Mouse (Mus musculus) neural tube, embryonic 11.5 days (tissue): ENCODE results near the gene Wwp2. TPM values are rescaled to one million over a fixed set of nuclear protein-coding genes. Genes with fewer than 3 reads are reported as not detected.

Experiments
- ATAC-seq: fragments of 200-750 bp; cut with Nextera tagmentation; 2 replicates; pipeline ENCODE4 v1.8.0; 2017; ENCODE audit warnings: moderate number of reproducible peaks, mild to moderate bottlenecking, moderate TSS enrichment, moderate library complexity; ENCODE audit not compliant: insufficient read depth, low FRiP score, low TSS enrichment
- DNase-seq: peaks from one replicate; pipeline ENCODE4 v3.0.0-alpha.2; 2015; ENCODE audit warnings: low spot score
- H3K27ac ChIP-seq: fragments of 300-500 bp; sonication (generic); 2 replicates; pipeline ENCODE4 v1.5.1; 2014; ENCODE audit warnings: low read depth, mild to moderate bottlenecking, low read length
- H3K27me3 ChIP-seq: fragments of 300-500 bp; sonication (generic); 2 replicates; pipeline ENCODE4 v1.6.1; 2014; ENCODE audit warnings: mild to moderate bottlenecking, low read length, mixed read lengths; ENCODE audit not compliant: control insufficient read depth, insufficient read depth
- H3K36me3 ChIP-seq: fragments of 300-500 bp; sonication (generic); 2 replicates; pipeline ENCODE4 v1.6.1; 2014; ENCODE audit warnings: mild to moderate bottlenecking, low read length, moderate library complexity, mixed read lengths; ENCODE audit not compliant: control insufficient read depth, insufficient read depth
- H3K4me1 ChIP-seq: fragments of 300-500 bp; sonication (generic); 2 replicates; pipeline ENCODE4 v1.6.1; 2014; ENCODE audit warnings: low read length, mixed read lengths; ENCODE audit not compliant: control insufficient read depth, insufficient read depth
- H3K4me2 ChIP-seq: fragments of 300-500 bp; sonication (generic); 2 replicates; pipeline ENCODE4 v1.6.1; 2014; ENCODE audit warnings: low read depth, mild to moderate bottlenecking, moderate library complexity
- H3K4me3 ChIP-seq: fragments of 300-500 bp; sonication (generic); 2 replicates; pipeline ENCODE4 v1.5.1; 2014; ENCODE audit warnings: low read depth, low read length
- H3K9ac ChIP-seq: fragments of 300-500 bp; sonication (generic); 2 replicates; pipeline ENCODE4 v1.6.1; 2014; ENCODE audit warnings: mild to moderate bottlenecking, low read length
- H3K9me3 ChIP-seq: fragments of 300-500 bp; sonication (generic); 2 replicates; pipeline ENCODE4 v1.6.1; 2016; ENCODE audit warnings: low read length; ENCODE audit not compliant: control insufficient read depth
- WGBS: fragments of 180-500 bp; shearing (Covaris S2); extraction: QIAGEN DNeasy Blood & Tissue Kit; methylation state at CpG from one replicate; pipeline ENCODE4 v1.1.7; 2014; 5-methylcytosine and 5-hydroxymethylcytosine counted together
- polyA plus RNA-seq: library from polyadenylated mRNA; unstranded; fragments of >200 nt; fragmentation: Nextera tagmentation; extraction: Ambion mirVana; gene quantifications from 2 replicates; pipeline ENCODE4 v1.2.1, GENCODE M21; 2014

Gene Wwp2
- polyA plus RNA-seq, 1 experiment from 2014 or later, result 70.6 TPM

DNA sequence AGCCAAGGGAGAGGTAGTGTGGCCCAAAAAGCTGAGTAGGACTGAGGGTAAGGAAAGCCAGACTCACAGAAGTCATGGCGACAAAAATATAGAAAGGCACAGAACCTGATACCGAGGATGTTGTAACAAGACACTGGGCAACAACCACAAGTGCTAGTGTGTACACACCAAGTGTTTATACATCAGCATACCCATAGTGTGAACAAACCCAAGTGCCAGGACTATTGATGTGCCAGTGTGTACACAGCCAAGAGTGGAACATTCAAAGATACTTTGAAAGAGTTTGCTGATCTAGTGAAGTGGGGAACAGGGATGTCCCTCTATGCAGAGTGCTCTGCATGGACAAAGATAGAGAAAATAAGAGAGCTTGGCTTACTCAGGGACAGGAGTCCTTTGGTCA lies 54.5 kb downstream of the Wwp2 start:
- peaks cover 3% of the 10 kb centered on the region; the same call in 1 of the 2 replicates for H3K4me1 ChIP-seq
- WGBS, result 83% methylated on average over 2 of the region's 2 CpGs
- H3K4me3 ChIP-seq, result no peak overlapping the region
- no peak overlapping the region for H3K4me2 ChIP-seq
- DNase-seq, result no peak
- H3K9ac ChIP-seq, result no peak overlapping the region
- ATAC-seq, result no peak
- no peaks in the 10 kb centered on the region for H3K36me3 ChIP-seq
- H3K27ac ChIP-seq, result no peak overlapping the region
- no peaks in the 10 kb centered on the region for H3K27me3 ChIP-seq
- H3K9me3 ChIP-seq, result no peaks in the 10 kb centered on the region

DNA sequence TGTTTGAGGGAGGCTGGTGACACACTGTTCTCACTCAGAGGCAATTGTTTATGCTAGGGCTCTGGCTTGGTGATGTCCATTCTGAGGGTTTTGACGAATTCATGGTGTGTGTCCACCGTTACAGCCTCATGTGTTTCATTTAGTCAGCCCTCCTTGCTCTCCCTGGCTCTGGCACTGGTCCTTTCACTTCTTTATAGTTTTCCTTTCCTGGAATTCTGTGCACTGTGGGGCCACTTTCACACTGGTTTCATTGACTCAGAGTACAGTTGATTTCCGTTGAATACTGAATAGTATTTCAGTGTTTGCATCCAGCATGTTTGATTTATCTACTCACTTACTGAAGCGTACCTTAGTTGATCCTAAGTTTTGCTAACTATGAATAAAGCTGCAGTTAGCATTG lies 55.0 kb downstream of the Wwp2 start:
- WGBS, result 68% methylated on average over 4 of the region's 4 CpGs
- H3K9me3 ChIP-seq, result no peaks in the 10 kb centered on the region
- H3K27me3 ChIP-seq, result no peaks in the 10 kb centered on the region
- no peaks in the 10 kb centered on the region for H3K36me3 ChIP-seq
- no peak overlapping the region for H3K4me3 ChIP-seq
- no peak overlapping the region for H3K27ac ChIP-seq
- no peak overlapping the region for H3K9ac ChIP-seq
- peaks cover 3% of the 10 kb centered on the region; the same call in 1 of the 2 replicates for H3K4me1 ChIP-seq
- no peak overlapping the region for H3K4me2 ChIP-seq
- ATAC-seq (no peak), DNase-seq (no peak)

DNA sequence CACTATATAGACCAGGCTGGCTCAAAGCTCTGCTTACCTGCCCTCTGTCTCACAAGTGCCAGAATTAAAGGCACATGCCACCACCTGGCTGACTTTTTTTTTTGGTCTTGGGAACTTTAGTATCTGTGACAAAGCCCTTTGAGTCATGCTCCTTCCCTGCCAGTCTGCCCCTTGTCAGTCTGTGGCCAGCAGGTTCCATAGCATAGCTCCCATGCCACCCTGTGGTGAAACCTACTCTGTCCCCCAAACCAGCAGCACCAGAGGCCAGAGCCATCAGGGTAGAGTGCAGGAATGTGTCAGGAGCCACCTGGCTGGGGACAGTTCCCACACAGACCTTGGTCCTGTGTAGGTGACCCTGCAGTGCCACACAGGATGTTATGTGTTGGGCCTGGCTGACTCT lies 55.7 kb downstream of the Wwp2 start:
- peaks cover 3% of the 10 kb centered on the region; the same call in 1 of the 2 replicates for H3K4me1 ChIP-seq
- no peaks in the 10 kb centered on the region for H3K27me3 ChIP-seq
- no peaks in the 10 kb centered on the region for H3K36me3 ChIP-seq
- H3K9me3 ChIP-seq, result no peaks in the 10 kb centered on the region
- H3K27ac ChIP-seq, result no peak overlapping the region
- no peak overlapping the region for H3K9ac ChIP-seq
- ATAC-seq, result no peak
- H3K4me3 ChIP-seq, result no peak overlapping the region
- no peak overlapping the region for H3K4me2 ChIP-seq
- no peak for DNase-seq

DNA sequence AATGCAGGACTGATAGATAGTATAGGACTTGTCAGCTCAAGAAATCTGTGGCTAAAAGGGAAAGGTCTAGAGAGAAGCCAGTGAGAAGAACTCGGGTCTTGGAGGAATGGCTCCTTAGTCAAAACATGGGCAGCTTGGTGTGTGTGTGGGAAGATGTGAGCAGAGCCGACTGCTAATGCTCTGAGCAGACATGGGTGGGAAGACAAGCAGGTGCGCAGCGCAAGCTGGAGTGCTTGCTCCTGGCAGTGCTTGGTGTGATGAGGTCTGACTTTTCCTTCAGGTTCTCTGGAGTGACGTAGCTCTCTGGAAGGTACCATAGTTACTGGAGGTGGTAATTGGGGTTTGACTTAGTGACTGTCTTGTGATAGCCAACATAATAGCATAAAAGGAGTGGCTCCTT lies 56.6 kb downstream of the Wwp2 start:
- ATAC-seq (no peak), DNase-seq (no peak)
- WGBS, result 93% methylated on average over 5 of the region's 5 CpGs

DNA sequence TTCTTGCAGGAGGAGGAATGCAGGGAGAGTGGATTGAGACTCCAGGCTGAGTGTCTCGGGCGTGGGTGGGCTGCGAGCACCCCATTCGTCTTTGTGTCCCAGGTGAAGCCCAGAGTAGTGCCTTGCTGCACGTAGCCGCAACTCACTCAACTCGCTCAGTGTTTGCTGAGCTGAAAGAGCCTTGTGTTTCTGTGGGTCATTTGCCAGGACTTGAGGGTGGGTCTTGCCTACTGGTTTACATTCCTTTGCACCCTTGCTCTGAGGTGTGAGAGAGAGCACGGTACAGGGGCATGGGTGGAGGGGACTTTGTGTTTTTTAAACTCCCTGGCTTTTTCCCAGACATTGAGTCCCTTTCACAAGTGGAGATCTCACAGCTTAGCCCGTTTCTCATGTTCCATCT lies 59.3 kb downstream of the Wwp2 start:
- 69% methylated on average over 9 of the region's 9 CpGs for WGBS
- Histone ChIP-seq H3K9ac (no peak overlapping the region), H3K4me3 (no peak overlapping the region), H3K27ac (no peak overlapping the region), H3K9me3 (no peaks in the 10 kb centered on the region), H3K36me3 (no peaks in the 10 kb centered on the region), H3K4me2 (no peak overlapping the region), H3K27me3 (no peaks in the 10 kb centered on the region), H3K4me1 (peaks cover 3% of the 10 kb centered on the region; the same call in 1 of the 2 replicates)
- no peak for ATAC-seq
- DNase-seq, result no peak

More for the DNA sequence above, 56.6 kb downstream of the Wwp2 start:
- H3K9me3 ChIP-seq, result no peaks in the 10 kb centered on the region
- no peaks in the 10 kb centered on the region for H3K27me3 ChIP-seq
- no peak overlapping the region for H3K4me2 ChIP-seq
- H3K9ac ChIP-seq, result no peak overlapping the region
- H3K36me3 ChIP-seq, result no peaks in the 10 kb centered on the region
- peaks cover 3% of the 10 kb centered on the region; the same call in 1 of the 2 replicates for H3K4me1 ChIP-seq
- no peak overlapping the region for H3K4me3 ChIP-seq
- no peak overlapping the region for H3K27ac ChIP-seq

DNA sequence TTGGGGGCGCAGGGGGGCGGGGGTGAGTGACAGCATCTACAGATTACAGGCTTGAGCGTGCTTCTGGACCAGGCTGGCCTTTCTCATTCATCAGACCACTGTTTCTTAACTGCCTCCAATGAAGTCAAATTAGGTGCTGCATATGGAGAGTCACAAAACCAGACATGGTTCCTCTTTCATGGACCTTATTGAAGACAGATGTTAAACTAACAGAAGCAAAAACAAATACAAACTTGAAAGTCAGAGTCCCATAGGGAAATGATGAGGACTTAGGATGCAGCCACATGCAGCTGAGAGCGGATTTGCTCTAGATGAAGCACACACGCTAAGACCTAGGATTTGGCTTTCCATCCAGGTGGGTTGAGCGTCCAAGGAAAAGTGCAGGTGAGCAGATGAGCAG lies 61.5 kb downstream of the Wwp2 start:
- Histone ChIP-seq H3K27me3 (no peaks in the 10 kb centered on the region), H3K4me3 (no peak overlapping the region), H3K9me3 (no peaks in the 10 kb centered on the region), H3K4me1 (peaks cover 3% of the 10 kb centered on the region), H3K9ac (no peak overlapping the region), H3K27ac (no peak overlapping the region), H3K4me2 (no peak overlapping the region), H3K36me3 (no peaks in the 10 kb centered on the region)
- DNase-seq (no peak), ATAC-seq (no peak)
- WGBS, result 75% methylated on average over 6 of the region's 6 CpGs

DNA sequence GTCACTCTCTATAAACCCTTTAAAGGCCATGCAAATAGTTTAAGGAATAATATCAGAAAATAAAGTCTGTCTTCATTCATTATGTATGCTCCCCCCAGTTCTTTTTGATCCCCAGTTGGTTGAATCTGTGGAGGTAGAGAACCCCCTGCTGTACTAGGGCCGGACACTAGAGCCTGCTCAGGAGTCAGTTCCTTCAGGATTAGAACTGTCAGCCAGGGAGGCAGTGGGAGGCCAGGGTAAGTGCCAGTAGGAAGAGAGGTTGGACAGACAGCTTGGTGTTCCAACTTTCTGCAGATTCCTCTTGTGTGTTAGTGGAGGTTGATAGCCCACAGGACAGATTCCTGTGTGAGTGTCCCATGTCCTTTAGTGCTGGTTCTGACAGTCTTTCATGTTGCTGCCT lies 62.2 kb downstream of the Wwp2 start:
- DNase-seq (no peak), ATAC-seq (no peak)
- Histone ChIP-seq H3K27ac (no peak overlapping the region), H3K4me1 (peaks cover 8% of the 10 kb centered on the region), H3K36me3 (no peaks in the 10 kb centered on the region), H3K4me2 (no peak overlapping the region), H3K27me3 (no peaks in the 10 kb centered on the region), H3K9ac (no peak overlapping the region), H3K9me3 (no peaks in the 10 kb centered on the region), H3K4me3 (no peak overlapping the region)
- 69% methylated on average over 1 of the region's 1 CpGs for WGBS

DNA sequence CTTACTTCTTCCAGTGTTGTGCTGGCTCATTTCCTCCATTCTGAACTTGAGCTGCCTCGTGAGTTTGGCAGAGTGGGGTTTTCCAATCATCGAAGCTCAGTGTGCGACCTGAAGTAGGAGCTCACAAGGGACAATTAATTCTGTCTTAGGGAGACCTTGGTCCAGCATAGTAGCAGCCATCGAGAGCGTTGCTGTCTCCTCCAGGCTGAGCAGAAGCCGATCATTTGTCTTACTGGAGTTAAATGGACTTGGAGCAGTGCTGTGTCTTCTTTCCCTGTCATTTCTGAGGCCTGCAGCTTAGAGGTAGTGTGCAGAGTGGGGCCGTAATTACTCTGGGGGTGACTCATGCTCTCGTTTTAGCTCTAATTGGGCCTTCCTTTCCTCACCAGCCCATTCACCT lies 62.6 kb downstream of the Wwp2 start:
- Histone ChIP-seq H3K27me3 (no peaks in the 10 kb centered on the region), H3K4me1 (peaks cover 12% of the 10 kb centered on the region), H3K4me2 (no peak overlapping the region), H3K9me3 (no peaks in the 10 kb centered on the region), H3K4me3 (no peak overlapping the region), H3K9ac (no peak overlapping the region), H3K36me3 (no peaks in the 10 kb centered on the region), H3K27ac (no peak overlapping the region)
- WGBS, result 73% methylated on average over 8 of the region's 8 CpGs
- ATAC-seq (no peak), DNase-seq (no peak)

DNA sequence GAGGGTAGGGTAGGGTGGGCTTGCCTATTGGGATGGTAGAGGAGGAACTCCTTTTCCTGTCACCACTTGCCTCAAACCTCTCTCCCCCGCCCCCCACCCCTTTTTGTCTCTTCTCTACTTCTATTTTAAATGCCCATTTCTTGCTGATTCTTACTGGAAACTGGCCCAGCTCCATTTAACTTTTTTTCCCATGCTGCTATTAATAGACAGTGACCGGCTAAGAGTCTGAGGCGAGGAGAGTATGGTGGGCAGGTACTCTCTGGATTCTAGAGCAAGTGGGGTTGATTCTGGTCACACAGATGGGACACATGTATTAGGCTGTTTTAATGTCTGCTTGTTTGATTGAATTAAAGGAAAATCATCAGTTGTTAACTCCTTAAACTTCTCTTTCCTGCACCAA lies 63.4 kb downstream of the Wwp2 start:
- WGBS, result 91% methylated on average over 3 of the region's 3 CpGs

More for the DNA sequence above, 63.4 kb downstream of the Wwp2 start:
- no peak overlapping the region for H3K9ac ChIP-seq
- H3K27ac ChIP-seq, result no peak overlapping the region
- H3K4me3 ChIP-seq, result no peak overlapping the region
- no peak for ATAC-seq
- H3K4me1 ChIP-seq, result peaks cover 14% of the 10 kb centered on the region
- no peaks in the 10 kb centered on the region for H3K36me3 ChIP-seq
- no peaks in the 10 kb centered on the region for H3K9me3 ChIP-seq
- no peak for DNase-seq
- H3K27me3 ChIP-seq, result no peaks in the 10 kb centered on the region
- no peak overlapping the region for H3K4me2 ChIP-seq
